Mouse (Mus musculus): ENCODE results near the gene Mybph.

The Mybph gene

GRCm38 (mm10) chr1:134211043-134211442, 17.8 kb downstream of the Mybph start:
- DNase-seq (ENCODE audit: low spot score) = no peak

DNA sequence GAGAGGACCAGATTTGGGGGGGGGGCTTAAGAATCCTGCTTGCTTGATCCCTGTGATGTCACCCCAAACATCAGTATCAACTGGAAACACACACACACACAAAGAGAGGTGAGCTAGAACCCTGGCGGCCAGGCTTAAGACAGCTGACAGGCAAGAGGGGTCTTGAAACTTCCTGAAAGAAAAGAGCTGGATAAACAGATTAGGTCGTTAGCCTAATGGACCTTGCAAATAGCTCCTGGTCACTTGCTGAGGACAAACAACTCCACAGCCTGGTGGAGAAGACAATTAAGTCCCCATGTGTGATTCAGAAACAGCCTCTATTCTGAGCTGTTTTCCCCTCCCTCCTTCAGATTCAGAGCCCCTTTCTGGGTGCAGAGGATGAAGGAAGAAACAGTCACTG, 18.4 kb downstream of the Mybph start:
- DNase-seq (ENCODE audit: low spot score) = no peak

DNA sequence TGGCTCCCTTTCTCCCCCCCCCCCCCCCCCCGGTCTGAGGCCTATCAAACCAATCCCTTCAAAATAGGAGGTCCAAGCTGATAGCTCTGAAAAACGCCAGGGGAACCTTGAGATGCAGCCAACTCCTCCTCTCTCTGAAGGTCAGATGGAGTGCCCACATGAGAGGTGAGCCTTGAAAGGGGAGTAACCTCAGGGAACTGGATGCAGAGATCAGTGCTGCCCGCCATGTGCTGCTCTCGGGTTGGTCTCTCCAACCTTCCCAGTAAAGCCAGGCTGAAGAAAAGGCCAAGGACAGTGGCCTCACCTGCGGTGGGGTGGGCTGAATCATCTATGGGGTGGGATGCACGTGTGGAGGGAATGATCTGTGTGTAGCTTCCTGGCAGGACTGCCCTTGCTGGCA, 19.1 kb downstream of the Mybph start:
- DNase-seq (ENCODE audit: low spot score) = no peak

DNA sequence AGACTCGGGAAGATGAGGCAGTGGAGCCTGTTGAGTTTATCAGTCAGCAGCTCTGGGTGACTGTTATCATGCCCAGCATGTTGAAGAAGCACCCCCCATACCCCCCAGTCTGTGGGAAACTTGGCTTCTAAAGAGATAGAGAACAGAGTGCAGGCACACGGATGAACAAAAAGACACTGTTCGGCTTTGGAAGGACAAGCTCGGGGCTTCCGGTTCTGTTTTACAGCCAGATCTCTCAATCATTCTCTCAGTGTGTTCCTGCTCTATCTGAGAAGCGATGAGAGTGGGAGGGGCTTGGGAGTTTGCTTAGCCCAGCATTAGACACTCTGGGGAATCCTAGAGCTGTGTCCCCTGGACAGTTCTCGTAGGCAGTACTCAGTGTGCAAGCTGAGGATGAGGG, 20.2 kb downstream of the Mybph start:
- no peak for DNase-seq (ENCODE audit: low spot score)

GRCm38 (mm10) chr1:134215059-134215458, 21.8 kb downstream of the Mybph start:
- no peak for DNase-seq (ENCODE audit: low spot score)

- no peak for DNase-seq (ENCODE audit: low spot score)
Observed at GRCm38 (mm10) chr1:134215751-134216628, 22.7 kb downstream of the Mybph start.

DNA sequence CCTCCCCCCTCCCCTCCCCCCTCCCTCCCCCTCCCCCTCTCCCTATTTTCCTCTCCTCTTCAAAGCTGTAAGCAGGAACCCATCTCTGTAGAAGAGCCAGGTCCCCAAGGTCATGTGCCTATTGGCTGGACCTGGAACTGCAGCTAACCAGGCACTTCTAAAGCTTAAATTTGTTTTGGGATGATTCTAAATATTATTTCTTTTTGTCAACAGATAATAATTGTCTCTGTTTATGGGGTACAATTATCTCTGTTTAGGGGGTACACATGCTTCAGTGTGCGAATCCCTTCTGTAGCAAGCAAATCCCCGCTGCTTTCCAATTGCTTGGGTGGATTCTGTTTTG, 23.4 kb downstream of the Mybph start:
- DNase-seq (ENCODE audit: low spot score) = no peak

DNA sequence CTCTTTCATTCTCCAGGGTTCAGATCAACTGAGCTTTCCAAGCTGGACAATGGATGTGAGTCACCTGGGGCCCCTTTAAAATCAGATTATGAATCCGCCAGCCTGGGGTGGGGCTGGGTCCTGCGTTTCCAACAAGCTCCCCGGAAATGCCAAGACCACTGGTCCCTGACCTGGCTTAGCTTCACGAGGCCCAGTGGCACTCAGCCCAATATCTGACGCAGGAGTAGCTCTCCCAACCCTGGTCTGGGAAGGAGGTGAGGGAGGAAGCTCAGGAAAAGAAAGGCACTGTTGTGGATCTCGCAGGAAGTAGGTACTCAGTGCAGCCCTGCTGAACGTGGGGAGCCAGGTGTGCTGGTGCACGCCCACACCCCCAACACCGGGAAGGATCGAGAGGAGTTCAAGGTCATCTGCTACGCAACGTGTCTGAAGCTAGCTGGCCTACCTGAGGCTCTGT, 23.8 kb downstream of the Mybph start:
- peak; percentile 64 for DNase-seq (ENCODE audit: low spot score)

GRCm38 (mm10) chr1:134217942-134218341, 24.7 kb downstream of the Mybph start:
- no peak for DNase-seq (ENCODE audit: low spot score)

GRCm38 (mm10) chr1:134219608-134220007, 26.4 kb downstream of the Mybph start:
- no peak for DNase-seq (ENCODE audit: low spot score)

GRCm38 (mm10) chr1:134221172-134221571, 27.9 kb downstream of the Mybph start:
- DNase-seq (ENCODE audit: low spot score) = no peak

DNA sequence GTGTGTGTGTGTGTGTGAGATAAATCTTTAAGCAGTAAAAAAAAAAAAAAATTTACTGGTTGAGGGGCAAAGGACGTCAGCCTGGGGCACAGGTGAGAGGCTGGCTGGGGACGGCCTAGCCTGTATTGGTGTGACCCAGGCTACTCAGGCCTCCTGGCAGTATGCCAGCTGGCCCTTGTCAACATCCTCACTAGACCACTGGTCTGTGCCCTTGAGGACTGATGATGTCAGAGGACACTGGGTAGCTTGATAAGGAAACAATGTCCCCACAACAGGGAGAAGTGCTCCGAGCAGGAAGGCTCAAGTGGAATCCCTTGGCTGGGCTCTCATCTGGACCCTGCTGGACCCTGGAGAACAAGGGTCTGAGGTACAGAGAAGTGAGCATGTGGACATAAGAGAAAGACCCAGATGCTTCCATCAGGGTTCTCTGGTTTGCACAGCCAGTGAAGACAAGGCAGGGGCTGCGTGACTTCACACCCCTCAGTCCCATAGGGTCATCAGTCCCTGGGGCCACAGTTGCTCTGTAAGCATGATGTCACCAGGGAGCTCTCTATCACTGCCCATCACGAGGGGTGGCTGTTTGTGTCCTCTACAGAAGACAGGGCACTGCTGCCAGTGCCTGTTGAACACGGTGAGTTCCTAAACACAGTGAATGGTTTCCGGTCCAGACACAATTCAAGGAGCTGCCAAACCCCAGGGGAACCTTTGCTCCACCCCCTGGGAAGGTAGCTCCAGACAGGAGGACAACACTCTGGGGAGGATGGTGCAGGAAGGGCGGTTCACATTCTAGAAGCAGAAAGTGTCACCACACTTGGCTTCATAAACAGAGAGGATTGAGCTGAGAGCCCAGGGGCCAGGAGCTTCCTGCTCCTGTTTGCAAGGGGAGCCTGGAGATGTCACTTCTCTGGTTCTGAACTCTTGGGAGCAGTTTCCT, 29.1 kb downstream of the Mybph start:
- no peak for DNase-seq (ENCODE audit: low spot score)

DNA sequence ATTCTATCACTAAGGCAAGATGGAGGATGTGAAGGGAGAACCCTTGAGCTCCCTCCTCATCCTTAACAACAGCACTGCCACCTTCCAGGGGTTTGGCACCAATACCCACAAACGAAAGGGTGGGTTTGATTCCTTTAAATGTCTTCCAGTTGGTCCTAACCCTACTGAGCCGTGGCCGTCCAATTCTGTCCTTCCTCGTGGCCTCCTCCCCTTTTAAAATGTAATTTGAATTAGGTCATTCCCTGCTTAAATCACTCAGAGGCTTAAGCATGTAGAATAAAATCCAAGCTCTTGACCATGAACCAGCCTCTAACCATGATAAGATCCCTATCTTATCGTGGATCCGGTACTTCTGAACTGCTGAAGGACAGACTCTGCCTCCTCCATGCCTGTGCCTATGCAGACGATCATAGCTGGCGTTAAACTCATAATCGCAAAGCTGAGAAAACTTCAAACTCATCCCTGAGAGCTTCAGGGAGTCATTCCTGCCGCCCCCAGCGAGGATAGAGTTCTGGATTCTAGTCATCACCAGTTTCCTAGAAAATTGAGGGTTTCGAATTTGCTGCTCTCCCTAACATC, 31.5 kb downstream of the Mybph start:
- DNase-seq (ENCODE audit: low spot score) = no peak

GRCm38 (mm10) chr1:134225375-134225774, 32.1 kb downstream of the Mybph start:
- no peak for DNase-seq (ENCODE audit: low spot score)

- DNase-seq (ENCODE audit: low spot score) = no peak
Observed at GRCm38 (mm10) chr1:134226739-134227138, 33.5 kb downstream of the Mybph start.

GRCm38 (mm10) chr1:134229806-134230575, 36.7 kb downstream of the Mybph start:
- no peak for DNase-seq (ENCODE audit: low spot score)

GRCm38 (mm10) chr1:134230638-134231228, 37.5 kb downstream of the Mybph start:
- no peak for DNase-seq (ENCODE audit: low spot score)

- peak; percentile 43 for DNase-seq (ENCODE audit: low spot score)
Observed at GRCm38 (mm10) chr1:134231270-134231669, 38.0 kb downstream of the Mybph start.

- no peak for DNase-seq (ENCODE audit: low spot score)
Observed at GRCm38 (mm10) chr1:134231681-134232080, 38.4 kb downstream of the Mybph start.

DNA sequence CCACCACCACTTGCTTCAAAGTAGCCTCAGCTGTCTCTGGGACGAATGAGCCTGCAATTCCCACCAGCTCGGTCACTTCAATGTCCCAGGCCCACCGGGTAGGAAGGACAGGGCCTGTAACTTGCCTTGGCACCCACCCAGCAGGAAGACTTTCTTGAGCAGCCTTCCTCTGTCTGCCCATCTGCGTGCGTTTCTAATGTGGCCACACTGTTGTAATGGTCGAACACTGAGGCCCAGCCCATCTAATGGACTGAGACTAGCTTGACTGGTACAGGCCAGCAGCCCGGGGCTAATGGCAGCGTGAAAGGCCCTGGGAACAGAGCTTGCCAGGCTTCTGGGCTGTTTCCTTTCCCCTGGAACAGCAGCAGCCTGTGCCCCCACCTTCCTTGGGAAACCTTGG, 39.1 kb downstream of the Mybph start:
- no peak for DNase-seq (ENCODE audit: low spot score)

GRCm38 (mm10) chr1:134232778-134233531, 39.7 kb downstream of the Mybph start:
- DNase-seq (ENCODE audit: low spot score) = peak; percentile 83

All from urinary bladder, postnatal 14 days (tissue).